Mouse (Mus musculus): ENCODE measurements around the gene Dnajb1. TPM values are rescaled to one million over a fixed set of nuclear protein-coding genes. Genes with fewer than 3 reads are reported as not detected.
A peak's percentile ranks its signal among the peaks of the same experiment; 100 is the strongest.
"Not testable (repeated sequence)": the region's sequence is repeated elsewhere in the genome, so short reads cannot be mapped to it uniquely, and the experiment has no call there.

Gene Dnajb1
- total RNA-seq (2021), result 10 to 100 TPM; 38.4 to 40.0 TPM
- long read RNA-seq, experiment 1, transcript Dnajb1-201 (3 exons, 2,996 nt), result major isoform, 60 of 67 reads
- long read RNA-seq, experiment 1, partial matches to known transcripts, result 2 of 67 reads
- long read RNA-seq, experiment 1, other reads (novel, unspliced or antisense), result 5 of 67 reads
- long read RNA-seq, experiment 2, transcript Dnajb1-201 (3 exons, 2,996 nt), result major isoform, 85 of 92 reads
- long read RNA-seq, experiment 2, partial matches to known transcripts, result 0 of 92 reads
- long read RNA-seq, experiment 2, other reads (novel, unspliced or antisense), result 6 of 92 reads

- intact Hi-C loops (cut with DNase I), result no loop called here
- peak; percentile 99 for DNase-seq (ENCODE audit: low spot score in 2 of 2)
These were observed at the start of gene Dnajb1, which contains the start of gene Tecr for GRCm38 (mm10) chr8:83607661-83608397. Gene Dnajb1 (plus strand): TSS chr8:83608193. Gene Tecr (minus strand): TSS chr8:83607971.

GRCm38 (mm10) chr8:83562669-83563068 lies 45.3 kb upstream of the Dnajb1 start:
- no peak for DNase-seq (ENCODE audit: low spot score in 2 of 2)
- intact Hi-C loops (cut with DNase I), result no loop called here

GRCm38 (mm10) chr8:83563246-83563645 lies 44.7 kb upstream of the Dnajb1 start:
- intact Hi-C loops (cut with DNase I), result no loop called here
- DNase-seq (ENCODE audit: low spot score in 2 of 2), result no peak

- intact Hi-C loops (cut with DNase I), result no loop called here
- DNase-seq (ENCODE audit: low spot score in 2 of 2), result peak in 1 of 2 experiments; percentile 28
These were observed 42.1 kb upstream of the Dnajb1 start for GRCm38 (mm10) chr8:83565731-83566375.

GRCm38 (mm10) chr8:83566469-83567395 lies 41.3 kb upstream of the Dnajb1 start, which contains the start of gene Ndufb7:
Gene Ndufb7 (plus strand): TSS chr8:83566671.
- peak; percentile 96 to 97 for DNase-seq (ENCODE audit: low spot score in 2 of 2)
- intact Hi-C loops (cut with DNase I), result no loop called here

- peak in 1 of 2 experiments; percentile 34 for DNase-seq (ENCODE audit: low spot score in 2 of 2)
- intact Hi-C loops (cut with DNase I), result no loop called here
These were observed 40.3 kb upstream of the Dnajb1 start for GRCm38 (mm10) chr8:83567668-83568067.

- intact Hi-C loops (cut with DNase I), result no loop called here
- DNase-seq (ENCODE audit: low spot score in 2 of 2), result peak in 1 of 2 experiments; percentile 3
These were observed 39.9 kb upstream of the Dnajb1 start for GRCm38 (mm10) chr8:83568128-83568527.

GRCm38 (mm10) chr8:83568755-83569154 lies 39.2 kb upstream of the Dnajb1 start:
- DNase-seq (ENCODE audit: low spot score in 2 of 2), result no peak
- intact Hi-C loops (cut with DNase I), result no loop called here

GRCm38 (mm10) chr8:83569165-83569564 lies 38.8 kb upstream of the Dnajb1 start:
- intact Hi-C loops (cut with DNase I), result no loop called here
- peak in 1 of 2 experiments; percentile 8 for DNase-seq (ENCODE audit: low spot score in 2 of 2)

- intact Hi-C loops (cut with DNase I), result no loop called here
These were observed 37.6 kb upstream of the Dnajb1 start for GRCm38 (mm10) chr8:83570272-83571000.

GRCm38 (mm10) chr8:83571001-83571340 lies 37.0 kb upstream of the Dnajb1 start:
- DNase-seq (ENCODE audit: low spot score in 2 of 2); intact Hi-C loops (cut with DNase I): not testable (repeated sequence)

More at GRCm38 (mm10) chr8:83570272-83571000, 37.6 kb upstream of the Dnajb1 start:
- peak in 1 of 2 experiments; percentile 13 for DNase-seq (ENCODE audit: low spot score in 2 of 2)

GRCm38 (mm10) chr8:83571791-83572190 lies 36.2 kb upstream of the Dnajb1 start:
- intact Hi-C loops (cut with DNase I), result no loop called here
- DNase-seq (ENCODE audit: low spot score in 2 of 2), result peak in 1 of 2 experiments; percentile 7

GRCm38 (mm10) chr8:83572246-83572812 lies 35.7 kb upstream of the Dnajb1 start:
- intact Hi-C loops (cut with DNase I), result no loop called here
- DNase-seq (ENCODE audit: low spot score in 2 of 2), result no peak

- peak; percentile 20 to 34 for DNase-seq (ENCODE audit: low spot score in 2 of 2)
- intact Hi-C loops (cut with DNase I), result no loop called here
These were observed 34.7 kb upstream of the Dnajb1 start for GRCm38 (mm10) chr8:83573140-83573875.

- intact Hi-C loops (cut with DNase I), result no loop called here
- DNase-seq (ENCODE audit: low spot score in 2 of 2), result peak; percentile 2 to 7
These were observed 33.2 kb upstream of the Dnajb1 start for GRCm38 (mm10) chr8:83574631-83575315.

GRCm38 (mm10) chr8:83575561-83576515 lies 32.2 kb upstream of the Dnajb1 start:
- intact Hi-C loops (cut with DNase I), result no loop called here
- peak; percentile 1 to 2 for DNase-seq (ENCODE audit: low spot score in 2 of 2)

Data from left cerebral cortex, postnatal 14 days (tissue).